Comparison of ENCODE assay signal across 19 mouse cellular contexts in the genomic region with DNA sequence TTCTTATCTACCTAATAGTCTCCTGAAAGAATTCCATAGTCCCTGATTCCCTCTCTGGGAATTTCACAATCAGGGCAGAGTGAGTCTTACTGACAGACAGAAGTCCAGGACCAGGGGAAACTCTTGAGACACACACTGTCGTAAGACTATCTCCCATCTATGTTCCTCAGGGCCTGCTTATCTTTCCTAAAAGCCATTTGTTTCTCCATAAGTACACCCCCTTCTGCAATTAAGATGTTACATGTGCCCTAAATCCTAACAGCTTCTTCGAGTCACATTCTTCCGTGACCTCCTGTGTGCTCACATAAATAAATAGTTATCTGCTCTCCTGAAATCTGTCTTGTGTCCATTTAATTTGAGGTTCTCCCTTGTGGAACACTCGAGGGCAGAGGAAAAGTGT.
DNase-seq lines count a peak whose midpoint lies in the region; ATAC-seq lines count a peak whose summit lies in the region.
"Had no signal": no experiment of that assay in that cellular context is flagged by ENCODE, and none has a peak within 500 bp of the region (broad histone marks: within the 10 kb centered on the region; RNA-seq: fewer than 3 reads in every experiment).

No protein-coding gene starts in this region.

- peak; percentile 98 for DNase-seq in fat pad, adult 2 months (ENCODE audit: extremely low read depth, low read depth, low spot score)
- peak; percentile 84 for DNase-seq in gonadal fat pad, adult 2 months (ENCODE audit: low read depth)
- DNase-seq in layer of hippocampus, adult 9-10 months (ENCODE audit: low spot score), result no peak
- DNase-seq: adrenal gland, adult 2 months; adrenal gland, adult 8-10 months; adrenal gland, postnatal 10 days; adrenal gland, postnatal 14 days; adrenal gland, postnatal 25 days; adrenal gland, postnatal 36 days; B cell, adult 2 months; cerebellum, adult 11 months; cerebellum, adult 11-12 months; cerebellum, adult 18-20 months had no signal

- no peak overlapping the region for H3K4me2 ChIP-seq in midbrain, embryonic 15.5 days

- no peaks in the 10 kb centered on the region for H3K27me3 ChIP-seq in midbrain, embryonic 15.5 days (replicated peaks)
- H3K27me3 ChIP-seq: CH12.LX had no signal

- H3K9me3 ChIP-seq in midbrain, embryonic 15.5 days, result no peaks in the 10 kb centered on the region
- H3K9me3 ChIP-seq: G1E had no signal

- WGBS in midbrain, embryonic 15.5 days, result 84% methylated on average over 4 of the region's 4 CpGs

- H3K4me1 ChIP-seq in midbrain, embryonic 15.5 days, result no peaks in the 10 kb centered on the region

- no peak for ATAC-seq in midbrain, embryonic 15.5 days (replicated peaks)
- ATAC-seq: activated CD4-positive, CD25-positive, alpha-beta regulatory T cell, adult 4 months; CD4-positive, CD25-positive, alpha-beta regulatory T cell, adult 4 months; Patski had no signal

- H3K36me3 ChIP-seq in midbrain, embryonic 15.5 days (replicated peaks), result no peaks in the 10 kb centered on the region
- H3K36me3 ChIP-seq: G1E had no signal

- H3K27ac ChIP-seq in midbrain, embryonic 15.5 days, result no peak overlapping the region

- no peak overlapping the region for H3K4me3 ChIP-seq in midbrain, embryonic 15.5 days

- no peak overlapping the region for H3K9ac ChIP-seq in midbrain, embryonic 15.5 days
